Mouse (Mus musculus): Measurements from ENCODE around the gene Efnb1. TPM values are rescaled to one million over a fixed set of nuclear protein-coding genes. Genes with fewer than 3 reads are reported as not detected.

Efnb1 gene
- polyA plus RNA-seq, 1 experiment from 2014 or later = 64.4 TPM

GRCm38 (mm10) chrX:99152141-99152540 lies 16.2 kb downstream of the Efnb1 start:
- Histone ChIP-seq H3K4me3 (replicated peaks; ENCODE audit: low read depth, low read length) (no peak overlapping the region), H3K36me3 (ENCODE audit: insufficient read depth, low read length) (peaks cover 4% of the 10 kb centered on the region; the same call in 1 of the 2 replicates), H3K4me2 (ENCODE audit: low read length) (no peak overlapping the region), H3K4me1 (replicated peaks; ENCODE audit: insufficient read depth, low read length) (no peaks in the 10 kb centered on the region; the same call in 1 of the 2 replicates), H3K9me3 (replicated peaks; ENCODE audit: low read length) (no peaks in the 10 kb centered on the region), H3K27ac (no peak overlapping the region), H3K27me3 (ENCODE audit: insufficient read depth, low read length) (no peaks in the 10 kb centered on the region), H3K9ac (ENCODE audit: low read depth, low read length) (no peak overlapping the region)
- ATAC-seq (replicated peaks; ENCODE audit: low FRiP score, low read depth) = no peak
- 35% methylated on average over 3 of the region's 3 CpGs for WGBS
- TF ChIP-seq CTCF (IDR thresholded peaks at IDR 0.05; ENCODE audit: low read depth) = no peak
- no peak for DNase-seq (ENCODE audit: low spot score)

GRCm38 (mm10) chrX:99152566-99153265 lies 16.8 kb downstream of the Efnb1 start:
- 52% methylated on average over 9 of the region's 9 CpGs for WGBS
- Histone ChIP-seq H3K27me3 (ENCODE audit: insufficient read depth, low read length) (no peaks in the 10 kb centered on the region), H3K27ac (no peak overlapping the region), H3K9ac (ENCODE audit: low read depth, low read length) (no peak overlapping the region), H3K9me3 (replicated peaks; ENCODE audit: low read length) (no peaks in the 10 kb centered on the region), H3K36me3 (ENCODE audit: insufficient read depth, low read length) (no peaks in the 10 kb centered on the region), H3K4me2 (ENCODE audit: low read length) (no peak overlapping the region), H3K4me3 (replicated peaks; ENCODE audit: low read depth, low read length) (no peak overlapping the region), H3K4me1 (replicated peaks; ENCODE audit: insufficient read depth, low read length) (no peaks in the 10 kb centered on the region; the same call in 1 of the 2 replicates)
- ATAC-seq (replicated peaks; ENCODE audit: low FRiP score, low read depth) = no peak
- TF ChIP-seq CTCF (IDR thresholded peaks at IDR 0.05; ENCODE audit: low read depth) = no peak
- no peak for DNase-seq (ENCODE audit: low spot score)

GRCm38 (mm10) chrX:99153266-99153646 lies 17.3 kb downstream of the Efnb1 start:
- Histone ChIP-seq H3K4me2 (ENCODE audit: low read length) (no peak overlapping the region), H3K9ac (ENCODE audit: low read depth, low read length) (no peak overlapping the region), H3K4me1 (replicated peaks; ENCODE audit: insufficient read depth, low read length) (no peaks in the 10 kb centered on the region; the same call in 1 of the 2 replicates), H3K27me3 (ENCODE audit: insufficient read depth, low read length) (no peaks in the 10 kb centered on the region), H3K27ac (no peak overlapping the region), H3K9me3 (replicated peaks; ENCODE audit: low read length) (no peaks in the 10 kb centered on the region), H3K4me3 (replicated peaks; ENCODE audit: low read depth, low read length) (no peak overlapping the region), H3K36me3 (ENCODE audit: insufficient read depth, low read length) (no peaks in the 10 kb centered on the region)
- ATAC-seq (replicated peaks; ENCODE audit: low FRiP score, low read depth) (no peak), DNase-seq (ENCODE audit: low spot score) (no peak)
- WGBS = 48% methylated on average over 3 of the region's 3 CpGs
- TF ChIP-seq CTCF (IDR thresholded peaks at IDR 0.05; ENCODE audit: low read depth) = no peak

GRCm38 (mm10) chrX:99154358-99154757 lies 18.4 kb downstream of the Efnb1 start:
- Histone ChIP-seq H3K4me3 (replicated peaks; ENCODE audit: low read depth, low read length) (no peak overlapping the region), H3K27ac (no peak overlapping the region), H3K9me3 (replicated peaks; ENCODE audit: low read length) (no peaks in the 10 kb centered on the region), H3K4me2 (ENCODE audit: low read length) (no peak overlapping the region), H3K9ac (ENCODE audit: low read depth, low read length) (no peak overlapping the region), H3K36me3 (ENCODE audit: insufficient read depth, low read length) (no peaks in the 10 kb centered on the region), H3K27me3 (ENCODE audit: insufficient read depth, low read length) (no peaks in the 10 kb centered on the region), H3K4me1 (replicated peaks; ENCODE audit: insufficient read depth, low read length) (no peaks in the 10 kb centered on the region)
- WGBS = 71% methylated on average over 5 of the region's 5 CpGs
- TF ChIP-seq CTCF (IDR thresholded peaks at IDR 0.05; ENCODE audit: low read depth) = no peak
- no peak for DNase-seq (ENCODE audit: low spot score)
- no peak for ATAC-seq (replicated peaks; ENCODE audit: low FRiP score, low read depth)

GRCm38 (mm10) chrX:99159020-99159419 lies 23.1 kb downstream of the Efnb1 start:
- no peak for TF ChIP-seq CTCF (IDR thresholded peaks at IDR 0.05; ENCODE audit: low read depth)
- Histone ChIP-seq H3K4me2 (ENCODE audit: low read length) (no peak overlapping the region), H3K36me3 (ENCODE audit: insufficient read depth, low read length) (no peaks in the 10 kb centered on the region), H3K4me1 (replicated peaks; ENCODE audit: insufficient read depth, low read length) (no peaks in the 10 kb centered on the region), H3K4me3 (replicated peaks; ENCODE audit: low read depth, low read length) (no peak overlapping the region), H3K9ac (ENCODE audit: low read depth, low read length) (no peak overlapping the region), H3K27ac (no peak overlapping the region), H3K9me3 (replicated peaks; ENCODE audit: low read length) (no peaks in the 10 kb centered on the region), H3K27me3 (ENCODE audit: insufficient read depth, low read length) (no peaks in the 10 kb centered on the region)
- ATAC-seq (replicated peaks; ENCODE audit: low FRiP score, low read depth) (no peak), DNase-seq (ENCODE audit: low spot score) (no peak)
- WGBS = 68% methylated on average over 8 of the region's 8 CpGs

- Histone ChIP-seq H3K27me3 (ENCODE audit: insufficient read depth, low read length) (0 out of 2 replicates have a peak, but pooled peaks cover 3% of the 10 kb centered on the region), H3K9me3 (replicated peaks; ENCODE audit: low read length) (no peaks in the 10 kb centered on the region), H3K4me2 (ENCODE audit: low read length) (no peak overlapping the region), H3K27ac (no peak overlapping the region), H3K4me1 (replicated peaks; ENCODE audit: insufficient read depth, low read length) (no peaks in the 10 kb centered on the region), H3K36me3 (ENCODE audit: insufficient read depth, low read length) (no peaks in the 10 kb centered on the region), H3K9ac (ENCODE audit: low read depth, low read length) (no peak overlapping the region), H3K4me3 (replicated peaks; ENCODE audit: low read depth, low read length) (no peak overlapping the region)
- TF ChIP-seq CTCF (IDR thresholded peaks at IDR 0.05; ENCODE audit: low read depth) = no peak
- ATAC-seq (replicated peaks; ENCODE audit: low FRiP score, low read depth) = no peak
- WGBS = 89% methylated on average over 2 of the region's 2 CpGs
- no peak for DNase-seq (ENCODE audit: low spot score)
Measured at GRCm38 (mm10) chrX:99164111-99164510, 28.2 kb downstream of the Efnb1 start.

Measured in kidney, postnatal 0 days (tissue).